Mouse (Mus musculus): ENCODE data around the gene Rpl21. TPM values are rescaled to one million over a fixed set of nuclear protein-coding genes. Genes with fewer than 3 reads are reported as not detected.

Rpl21 gene
- total RNA-seq, 2 experiments from 2014 or later, result 165 to 172 TPM

GRCm38 (mm10) chr5:146798031-146798430 lies 34.7 kb upstream of the Rpl21 start:
- DNase-seq (ENCODE audit: extremely low spot score in 1 of 2, low spot score in 2 of 2), result no peak
- Histone ChIP-seq H3K27ac (no peak overlapping the region), H3K4me3 (no peak overlapping the region)
- TF ChIP-seq CTCF (IDR thresholded peaks at IDR 0.05), result no peak
- intact Hi-C loops (cut with DNase I), result no loop called here

GRCm38 (mm10) chr5:146806004-146806430 lies 26.7 kb upstream of the Rpl21 start:
- Histone ChIP-seq H3K27ac (no peak overlapping the region), H3K4me3 (no peak overlapping the region)
- TF ChIP-seq CTCF (IDR thresholded peaks at IDR 0.05), result no peak
- intact Hi-C loops (cut with DNase I), result no loop called here
- DNase-seq (ENCODE audit: extremely low spot score in 1 of 2, low spot score in 2 of 2), result no peak

- Histone ChIP-seq H3K27ac (no peak overlapping the region), H3K4me3 (no peak overlapping the region)
- DNase-seq (ENCODE audit: extremely low spot score in 1 of 2, low spot score in 2 of 2), result no peak
- no peak for TF ChIP-seq CTCF (IDR thresholded peaks at IDR 0.05)
- intact Hi-C loops (cut with DNase I), result no loop called here
Measured at GRCm38 (mm10) chr5:146809951-146810350, 22.7 kb upstream of the Rpl21 start.

GRCm38 (mm10) chr5:146812866-146813265 lies 19.8 kb upstream of the Rpl21 start:
- Histone ChIP-seq H3K27ac (no peak overlapping the region), H3K4me3 (no peak overlapping the region)
- intact Hi-C loops (cut with DNase I), result no loop called here
- TF ChIP-seq CTCF (IDR thresholded peaks at IDR 0.05), result no peak
- DNase-seq (ENCODE audit: extremely low spot score in 1 of 2, low spot score in 2 of 2), result no peak

GRCm38 (mm10) chr5:146813421-146813820 lies 19.3 kb upstream of the Rpl21 start:
- TF ChIP-seq CTCF (IDR thresholded peaks at IDR 0.05), result no peak; the same call in 1 of the 2 replicates
- H3K27ac ChIP-seq, result no peak overlapping the region
- intact Hi-C loops (cut with DNase I), result no loop called here
- no peak for DNase-seq (ENCODE audit: extremely low spot score in 1 of 2, low spot score in 2 of 2)
- no peak overlapping the region for H3K4me3 ChIP-seq

GRCm38 (mm10) chr5:146815394-146815793 lies 17.3 kb upstream of the Rpl21 start:
- TF ChIP-seq CTCF (IDR thresholded peaks at IDR 0.05), result no peak
- no peak overlapping the region for H3K27ac ChIP-seq
- intact Hi-C loops (cut with DNase I), result no loop called here
- DNase-seq (ENCODE audit: extremely low spot score in 1 of 2, low spot score in 2 of 2), result no peak
- H3K4me3 ChIP-seq, result no peak overlapping the region

GRCm38 (mm10) chr5:146817583-146817982 lies 15.1 kb upstream of the Rpl21 start:
- Histone ChIP-seq H3K27ac (peak overlapping the region; percentile 47; the same call in 1 of the 2 replicates), H3K4me3 (no peak overlapping the region)
- no peak for DNase-seq (ENCODE audit: extremely low spot score in 1 of 2, low spot score in 2 of 2)
- intact Hi-C loops (cut with DNase I), result no loop called here
- TF ChIP-seq CTCF (IDR thresholded peaks at IDR 0.05), result no peak

GRCm38 (mm10) chr5:146818906-146819623 lies 13.6 kb upstream of the Rpl21 start:
- DNase-seq (ENCODE audit: extremely low spot score in 1 of 2, low spot score in 2 of 2), result no peak
- no peak overlapping the region for H3K27ac ChIP-seq
- TF ChIP-seq CTCF (IDR thresholded peaks at IDR 0.05), result no peak
- H3K4me3 ChIP-seq, result no peak overlapping the region
- intact Hi-C loops (cut with DNase I), result no loop called here

GRCm38 (mm10) chr5:146823005-146823404 lies 9.7 kb upstream of the Rpl21 start:
- DNase-seq (ENCODE audit: extremely low spot score in 1 of 2, low spot score in 2 of 2), result no peak
- no peak for TF ChIP-seq CTCF (IDR thresholded peaks at IDR 0.05)
- H3K4me3 ChIP-seq, result no peak overlapping the region
- intact Hi-C loops (cut with DNase I), result no loop called here
- peak overlapping the region; percentile 56 for H3K27ac ChIP-seq

GRCm38 (mm10) chr5:146829528-146829927 lies 3.2 kb upstream of the Rpl21 start:
- no peak for DNase-seq (ENCODE audit: extremely low spot score in 1 of 2, low spot score in 2 of 2)
- H3K27ac ChIP-seq, result no peak overlapping the region
- TF ChIP-seq CTCF (IDR thresholded peaks at IDR 0.05), result no peak
- intact Hi-C loops (cut with DNase I), result no loop called here
- no peak overlapping the region for H3K4me3 ChIP-seq

- TF ChIP-seq CTCF (IDR thresholded peaks at IDR 0.05), result no peak
- Histone ChIP-seq H3K27ac (peak overlapping the region; percentile 100), H3K4me3 (peak overlapping the region; percentile 97)
- no peak for DNase-seq (ENCODE audit: extremely low spot score in 1 of 2, low spot score in 2 of 2)
- intact Hi-C loops (cut with DNase I), result no loop called here
Measured at GRCm38 (mm10) chr5:146832435-146832768, 288 bp upstream of the Rpl21 start.

GRCm38 (mm10) chr5:146833673-146834201 lies 1.0 kb downstream of the Rpl21 start:
- peak overlapping the region; percentile 100 for H3K27ac ChIP-seq
- intact Hi-C loops (cut with DNase I), result loop anchor here (1.0 kb wide), 1 partner anchor 39 kb away; no protein-coding TSS in a partner anchor

GRCm38 (mm10) chr5:146834959-146835358 lies 2.3 kb downstream of the Rpl21 start:
- H3K27ac ChIP-seq, result no peak overlapping the region
- no peak for DNase-seq (ENCODE audit: extremely low spot score in 1 of 2, low spot score in 2 of 2)
- no peak overlapping the region for H3K4me3 ChIP-seq
- intact Hi-C loops (cut with DNase I), result no loop called here
- no peak for TF ChIP-seq CTCF (IDR thresholded peaks at IDR 0.05)

More at GRCm38 (mm10) chr5:146833673-146834201, 1.0 kb downstream of the Rpl21 start:
- TF ChIP-seq CTCF (IDR thresholded peaks at IDR 0.05), result no peak
- H3K4me3 ChIP-seq, result peak overlapping the region; percentile 97
- no peak for DNase-seq (ENCODE audit: extremely low spot score in 1 of 2, low spot score in 2 of 2)

Measured in left cerebral cortex, adult 2 months (tissue).